Mouse (Mus musculus) CH12.LX (cell line): ENCODE measurements at regions not wholly inside any gene's neighbourhood (a gene's known extent, or its start where the extent isn't known, plus 50 kb on each side); places are given as distances from the start of the nearest gene placed in this dataset.

Experiments used
- DNase-seq: peaks from one replicate; pipeline ENCODE4 v3.0.0-alpha.2; 2013; ENCODE audit errors: extremely low read depth
- H3K27ac ChIP-seq: 2 replicates; pipeline ENCODE4 v1.5.1; 2012; ENCODE audit warnings: low read depth, mild to moderate bottlenecking, control low read depth, moderate library complexity; ENCODE audit not compliant: insufficient read depth
- H3K27me3 ChIP-seq: replicated peaks from 2 replicates; pipeline ENCODE3; 2012; ENCODE audit warnings: inconsistent platforms
- H3K36me3 ChIP-seq, 2 experiments: replicated peaks in 1 of 2; 2 replicates each; pipeline versions ENCODE3 to v1.6.1; 2012; ENCODE audit warnings: inconsistent platforms in 1 of 2, low read length in 1 of 2, mild to moderate bottlenecking in 1 of 2, mixed read lengths in 1 of 2, moderate library complexity in 1 of 2; ENCODE audit not compliant: control insufficient read depth in 1 of 2, insufficient read depth in 1 of 2
- H3K4me1 ChIP-seq, 2 experiments: 2 replicates each; pipeline ENCODE4 v1.6.1; 2012; ENCODE audit warnings: inconsistent platforms in 1 of 2, moderate library complexity in 1 of 2; ENCODE audit not compliant: insufficient read depth in 2 of 2, control insufficient read depth in 1 of 2
- H3K4me2 ChIP-seq: 2 replicates; pipeline ENCODE4 v1.6.1; 2012; ENCODE audit warnings: low read depth, mild to moderate bottlenecking, control low read depth; ENCODE audit not compliant: poor library complexity, insufficient read depth, severe bottlenecking
- H3K4me3 ChIP-seq, 3 experiments: fragments of 150-350 bp in 1 of 3; sonication (generic) in 1 of 3; replicated peaks in 1 of 3; 2 replicates each; pipeline versions ENCODE3 to v1.5.1; 2011 to 2012; ENCODE audit warnings: low read depth in 2 of 3, low read length in 2 of 3, mild to moderate bottlenecking in 2 of 3, moderate library complexity in 2 of 3, control low read depth in 1 of 3, improper control_type of control experiment in 1 of 3, inconsistent platforms in 1 of 3, mixed read lengths in 1 of 3; ENCODE audit not compliant: poor library complexity in 1 of 3
- H3K79me2 ChIP-seq: replicated peaks from 2 replicates; pipeline ENCODE4 v1.6.1; 2012; ENCODE audit warnings: mild to moderate bottlenecking, moderate library complexity; ENCODE audit not compliant: control insufficient read depth, poor library complexity, insufficient read depth, severe bottlenecking; ENCODE audit errors: extremely low read depth
- H3K9ac ChIP-seq: 2 replicates; pipeline ENCODE4 v1.6.1; 2012; ENCODE audit warnings: low read depth, mild to moderate bottlenecking, control low read depth, moderate library complexity; ENCODE audit not compliant: insufficient read depth
- H3K9me3 ChIP-seq: replicated peaks from 2 replicates; pipeline ENCODE3; 2012; ENCODE audit warnings: low read length, inconsistent platforms, mixed read lengths
- BHLHE40 ChIP-seq: IDR thresholded peaks from 2 replicates; pipeline ENCODE4 v1.6.1; 2011; ENCODE audit warnings: mild to moderate bottlenecking, low read depth, low read length, improper control_type of control experiment
- ETS1 ChIP-seq: conservative IDR thresholded peaks from 2 replicates; pipeline ENCODE4 v1.6.1; 2012; ENCODE audit warnings: low read depth, mild to moderate bottlenecking, inconsistent platforms, low read length, improper control_type of control experiment, moderate library complexity
- GABPA ChIP-seq: IDR thresholded peaks from 2 replicates; pipeline ENCODE4 v1.6.1; 2012; ENCODE audit warnings: low read depth, low read length, improper control_type of control experiment, inconsistent platforms; ENCODE audit not compliant: insufficient replicate concordance
- IRF4 ChIP-seq: IDR thresholded peaks from 2 replicates; pipeline ENCODE4 v1.6.1; 2014; ENCODE audit warnings: low read depth, mild to moderate bottlenecking, inconsistent platforms, low read length, improper control_type of control experiment
- KAT2A ChIP-seq: IDR thresholded peaks from 2 replicates; pipeline ENCODE4 v1.6.1; 2012; ENCODE audit warnings: low read length, improper control_type of control experiment, inconsistent platforms; ENCODE audit not compliant: insufficient replicate concordance
- MAFK ChIP-seq: IDR thresholded peaks from 2 replicates; pipeline ENCODE4 v1.6.1; 2011; ENCODE audit warnings: low read length, improper control_type of control experiment; ENCODE audit not compliant: insufficient replicate concordance
- MAX ChIP-seq: IDR thresholded peaks from 2 replicates; pipeline ENCODE4 v1.6.1; 2011; ENCODE audit warnings: low read length, improper control_type of control experiment
- MEF2A ChIP-seq: IDR thresholded peaks from 2 replicates; pipeline ENCODE4 v1.6.1; 2014; ENCODE audit warnings: low read depth, mild to moderate bottlenecking, inconsistent platforms, low read length, improper control_type of control experiment, borderline replicate concordance
- NELFE ChIP-seq: IDR thresholded peaks from 2 replicates; pipeline ENCODE4 v1.6.1; 2011; ENCODE audit warnings: low read depth, low read length, improper control_type of control experiment
- PAX5 ChIP-seq: IDR thresholded peaks from 2 replicates; pipeline ENCODE4 v1.6.1; 2012; ENCODE audit warnings: low read length, inconsistent platforms, mixed read lengths
- RAD21 ChIP-seq: IDR thresholded peaks from 2 replicates; pipeline ENCODE4 v1.6.1; 2011; ENCODE audit warnings: low read depth, mild to moderate bottlenecking, low read length, improper control_type of control experiment, moderate library complexity
- RCOR1 ChIP-seq: conservative IDR thresholded peaks from 2 replicates; pipeline ENCODE4 v1.6.1; 2012; ENCODE audit warnings: low read depth, mild to moderate bottlenecking, inconsistent platforms, low read length, improper control_type of control experiment
- SMC3 ChIP-seq: IDR thresholded peaks from 2 replicates; pipeline ENCODE4 v1.6.1; 2011; ENCODE audit warnings: low read depth, low read length, improper control_type of control experiment
- TBP ChIP-seq: conservative IDR thresholded peaks from 2 replicates; pipeline ENCODE4 v1.6.1; 2011; ENCODE audit warnings: low read depth, low read length, improper control_type of control experiment
- TCF12 ChIP-seq: IDR thresholded peaks from 2 replicates; pipeline ENCODE4 v1.6.1; 2014; ENCODE audit warnings: low read depth, mild to moderate bottlenecking, inconsistent platforms, low read length, improper control_type of control experiment
- ZMIZ1 ChIP-seq: IDR thresholded peaks from 2 replicates; pipeline ENCODE4 v1.6.1; 2012; ENCODE audit warnings: low read depth, mild to moderate bottlenecking, inconsistent platforms, low read length, improper control_type of control experiment
- dilution Hi-C: fragments of 300-500 bp; cut with MboI; formaldehyde crosslinking; loops from 2 replicates; pipeline ENCODE4 v1.14.3; 2020; ENCODE audit warnings: low sequenced_read_pairs; ENCODE audit not compliant: extremely low pct_unique_long_range_greater_than_20kb, extremely low pct_ligation_motif_present
- in situ Hi-C: fragments of 300-500 bp; cut with MboI; formaldehyde crosslinking; loops from 3 replicates; pipeline ENCODE4 v1.14.3; 2019; ENCODE audit warnings: low sequenced_read_pairs, low pct_ligation_motif_present, low pct_unique_long_range_greater_than_20kb, mixed read lengths

DNA sequence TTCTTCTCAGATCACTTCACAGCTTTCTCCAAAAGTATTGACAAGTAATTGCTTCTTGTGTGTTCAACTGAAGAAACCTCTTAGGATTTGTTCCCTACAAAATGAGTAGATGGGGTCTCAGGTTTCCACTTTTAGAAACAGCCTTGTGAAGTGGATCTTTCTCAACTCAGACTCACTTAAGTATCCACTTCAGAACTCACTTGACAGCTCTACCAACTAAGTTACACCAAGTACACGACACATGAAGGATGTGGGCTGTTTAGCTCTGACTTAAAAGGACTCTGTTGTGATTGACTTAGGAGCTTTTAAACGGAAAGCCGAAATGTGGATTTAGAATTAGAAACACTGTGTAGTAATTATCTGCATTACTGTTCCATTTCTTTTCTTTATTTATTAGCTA lies 556.0 kb downstream of the Rfpl4b start:
- H3K4me3 ChIP-seq: no peak overlapping the region
- H3K9ac ChIP-seq: no peak overlapping the region
- in situ Hi-C loops: no loop called here
- no peaks in the 10 kb centered on the region for H3K9me3 ChIP-seq
- H3K79me2 ChIP-seq: no peaks in the 10 kb centered on the region
- no peaks in the 10 kb centered on the region for H3K4me1 ChIP-seq
- H3K27me3 ChIP-seq: no peaks in the 10 kb centered on the region
- TF ChIP-seq MEF2A (no peak), RAD21 (no peak), PAX5 (no peak), ETS1 (no peak), MAFK (no peak), GABPA (no peak), MAX (no peak), TCF12 (no peak), RCOR1 (no peak), ZMIZ1 (no peak), TBP (no peak)
- no peak overlapping the region for H3K27ac ChIP-seq
- no peaks in the 10 kb centered on the region for H3K36me3 ChIP-seq
- no peak for DNase-seq
- dilution Hi-C loops: no loop called here
- H3K4me2 ChIP-seq: no peak overlapping the region

DNA sequence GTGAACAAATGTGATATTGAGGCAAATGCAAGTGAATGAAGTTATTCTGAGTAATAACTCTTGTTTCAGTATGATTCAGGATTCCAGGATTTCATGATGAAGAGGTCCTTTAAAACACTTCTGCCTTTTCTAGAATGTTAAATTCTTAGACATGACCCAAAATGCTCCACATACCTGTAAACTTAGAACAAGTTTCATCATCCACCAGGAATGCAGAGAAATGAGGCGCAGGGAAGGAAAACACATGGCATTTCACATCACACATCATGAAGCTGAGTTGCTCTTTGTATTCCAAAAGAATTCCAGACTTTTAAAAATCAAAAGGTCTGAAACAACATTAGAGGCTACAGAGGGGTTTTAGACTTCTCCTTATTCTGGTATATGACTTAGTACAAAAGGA lies 574.8 kb downstream of the Rfpl4b start:
- H3K4me2 ChIP-seq: no peak overlapping the region
- no peaks in the 10 kb centered on the region for H3K4me1 ChIP-seq
- H3K4me3 ChIP-seq: no peak overlapping the region
- DNase-seq: no peak
- no peaks in the 10 kb centered on the region for H3K36me3 ChIP-seq
- TF ChIP-seq SMC3 (no peak), BHLHE40 (no peak), NELFE (no peak), KAT2A (no peak), IRF4 (no peak)
- dilution Hi-C loops: no loop called here
- H3K27me3 ChIP-seq: no peaks in the 10 kb centered on the region
- no peaks in the 10 kb centered on the region for H3K9me3 ChIP-seq
- H3K27ac ChIP-seq: no peak overlapping the region
- H3K9ac ChIP-seq: no peak overlapping the region
- in situ Hi-C loops: no loop called here
- no peaks in the 10 kb centered on the region for H3K79me2 ChIP-seq
